Mouse (Mus musculus) stomach, embryonic 16.5 days (tissue): ENCODE data around the gene Zcwpw1. TPM values are rescaled to one million over a fixed set of nuclear protein-coding genes. Genes with fewer than 3 reads are reported as not detected.

Experiments used
- ATAC-seq: fragments of 200-750 bp; cut with Nextera tagmentation; 2 replicates; pipeline ENCODE4 v1.8.0; 2017; ENCODE audit warnings: moderate number of reproducible peaks, moderate TSS enrichment; ENCODE audit not compliant: insufficient read depth, low FRiP score
- H3K27ac ChIP-seq: fragments of 300-500 bp; sonication (generic); 2 replicates; pipeline ENCODE4 v1.5.1; 2014; ENCODE audit warnings: low read length
- H3K27me3 ChIP-seq: fragments of 300-500 bp; sonication (generic); 2 replicates; pipeline ENCODE4 v1.6.1; 2014; ENCODE audit warnings: low read length, control low read depth, mixed read lengths; ENCODE audit not compliant: control insufficient read depth, insufficient read depth
- H3K36me3 ChIP-seq: fragments of 300-500 bp; sonication (generic); 2 replicates; pipeline ENCODE4 v1.6.1; 2014; ENCODE audit warnings: low read length; ENCODE audit not compliant: control insufficient read depth, insufficient read depth
- H3K4me1 ChIP-seq: fragments of 300-500 bp; sonication (generic); 2 replicates; pipeline ENCODE4 v1.6.1; 2014; ENCODE audit warnings: low read length, control low read depth, mixed read lengths; ENCODE audit not compliant: control insufficient read depth, insufficient read depth
- H3K4me2 ChIP-seq: fragments of 300-500 bp; sonication (generic); 2 replicates; pipeline ENCODE4 v1.6.1; 2014; ENCODE audit warnings: low read depth, low read length, mixed read lengths
- H3K4me3 ChIP-seq: fragments of 300-500 bp; sonication (generic); replicated peaks from 2 replicates; pipeline ENCODE4 v1.5.1; 2014; ENCODE audit warnings: mild to moderate bottlenecking, low read length
- H3K9ac ChIP-seq: fragments of 300-500 bp; sonication (generic); 2 replicates; pipeline ENCODE4 v1.6.1; 2014; ENCODE audit warnings: low read length
- H3K9me3 ChIP-seq: fragments of 300-500 bp; sonication (generic); replicated peaks from 2 replicates; pipeline ENCODE4 v1.6.1; 2016; ENCODE audit warnings: low read length, control low read depth; ENCODE audit not compliant: control insufficient read depth
- WGBS: fragments of 180-500 bp; shearing (Covaris S2); extraction: QIAGEN DNeasy Blood & Tissue Kit; methylation state at CpG from one replicate; pipeline ENCODE4 v1.1.7; 2014; 5-methylcytosine and 5-hydroxymethylcytosine counted together
- polyA plus RNA-seq: library from polyadenylated mRNA; unstranded; fragments of >200 nt; fragmentation: Nextera tagmentation; extraction: Ambion mirVana; gene quantifications from 2 replicates; pipeline ENCODE4 v1.2.1, GENCODE M21; 2015

The Zcwpw1 gene
- polyA plus RNA-seq, 1 experiment from 2014 or later, result 18.0 TPM

GRCm38 (mm10) chr5:137764609-137765340 is 22.8 kb upstream of the Zcwpw1 start:
- WGBS, result 59% methylated on average over 9 of the region's 9 CpGs
- no peak overlapping the region for H3K4me3 ChIP-seq
- no peaks in the 10 kb centered on the region for H3K27me3 ChIP-seq
- no peak for ATAC-seq
- no peak overlapping the region for H3K4me2 ChIP-seq
- no peak overlapping the region for H3K27ac ChIP-seq
- H3K9ac ChIP-seq, result no peak overlapping the region; the same call in 1 of the 2 replicates
- H3K4me1 ChIP-seq, result peaks cover 3% of the 10 kb centered on the region
- no peaks in the 10 kb centered on the region for H3K36me3 ChIP-seq
- peaks cover 3% of the 10 kb centered on the region; the same call in 1 of the 2 replicates for H3K9me3 ChIP-seq

GRCm38 (mm10) chr5:137766270-137766669 is 21.3 kb upstream of the Zcwpw1 start:
- no peaks in the 10 kb centered on the region for H3K36me3 ChIP-seq
- H3K9ac ChIP-seq, result no peak overlapping the region

GRCm38 (mm10) chr5:137768475-137768874 is 19.1 kb upstream of the Zcwpw1 start:
- no peak overlapping the region for H3K27ac ChIP-seq
- no peaks in the 10 kb centered on the region for H3K27me3 ChIP-seq
- H3K9me3 ChIP-seq, result peaks cover 3% of the 10 kb centered on the region; the same call in 1 of the 2 replicates
- H3K36me3 ChIP-seq, result no peaks in the 10 kb centered on the region
- no peak overlapping the region for H3K4me3 ChIP-seq
- H3K4me1 ChIP-seq, result no peaks in the 10 kb centered on the region
- no peak for ATAC-seq
- no peak overlapping the region for H3K9ac ChIP-seq
- 79% methylated on average over 1 of the region's 1 CpGs for WGBS
- no peak overlapping the region for H3K4me2 ChIP-seq

More at GRCm38 (mm10) chr5:137766270-137766669, 21.3 kb upstream of the Zcwpw1 start:
- Histone ChIP-seq H3K27ac (no peak overlapping the region), H3K9me3 (peaks cover 3% of the 10 kb centered on the region; the same call in 1 of the 2 replicates), H3K4me3 (no peak overlapping the region), H3K4me2 (no peak overlapping the region), H3K4me1 (no peaks in the 10 kb centered on the region), H3K27me3 (no peaks in the 10 kb centered on the region)
- ATAC-seq, result no peak
- 59% methylated on average over 3 of the region's 3 CpGs for WGBS

- Histone ChIP-seq H3K27ac (no peak overlapping the region), H3K4me1 (no peaks in the 10 kb centered on the region), H3K27me3 (no peaks in the 10 kb centered on the region), H3K4me2 (no peak overlapping the region), H3K9me3 (peaks cover 3% of the 10 kb centered on the region; the same call in 1 of the 2 replicates), H3K4me3 (no peak overlapping the region), H3K36me3 (no peaks in the 10 kb centered on the region), H3K9ac (no peak overlapping the region)
- ATAC-seq, result no peak
- WGBS, result 37% methylated on average over 2 of the region's 2 CpGs
These were observed 16.9 kb upstream of the Zcwpw1 start for GRCm38 (mm10) chr5:137770709-137771108.

GRCm38 (mm10) chr5:137772755-137773154 is 14.8 kb upstream of the Zcwpw1 start:
- Histone ChIP-seq H3K36me3 (no peaks in the 10 kb centered on the region), H3K4me2 (no peak overlapping the region), H3K9ac (no peak overlapping the region), H3K9me3 (no peaks in the 10 kb centered on the region), H3K27me3 (no peaks in the 10 kb centered on the region), H3K27ac (no peak overlapping the region), H3K4me1 (0 out of 2 replicates have a peak, but pooled peaks cover 4% of the 10 kb centered on the region), H3K4me3 (no peak overlapping the region)
- no peak for ATAC-seq

GRCm38 (mm10) chr5:137775587-137776290 is 11.9 kb upstream of the Zcwpw1 start:
- H3K27ac ChIP-seq, result peak overlapping the region; percentile 35
- WGBS, result 94% methylated on average over 2 of the region's 2 CpGs
- 0 out of 2 replicates have a peak, but pooled peaks cover 3% of the 10 kb centered on the region for H3K36me3 ChIP-seq

GRCm38 (mm10) chr5:137776408-137776918 is 11.1 kb upstream of the Zcwpw1 start:
- Histone ChIP-seq H3K4me1 (peaks cover 12% of the 10 kb centered on the region), H3K27ac (peak overlapping the region; percentile 35), H3K9ac (0 out of 2 replicates have a peak overlapping the region, but pooled peaks have one; percentile 1), H3K4me2 (no peak overlapping the region; the same call in 1 of the 2 replicates), H3K9me3 (no peaks in the 10 kb centered on the region), H3K36me3 (peaks cover 6% of the 10 kb centered on the region), H3K4me3 (no peak overlapping the region), H3K27me3 (no peaks in the 10 kb centered on the region)
- WGBS, result 19% methylated on average over 5 of the region's 5 CpGs
- ATAC-seq, result peak; percentile 49

More at GRCm38 (mm10) chr5:137775587-137776290, 11.9 kb upstream of the Zcwpw1 start:
- H3K9me3 ChIP-seq, result no peaks in the 10 kb centered on the region
- no peak overlapping the region for H3K4me3 ChIP-seq
- no peak overlapping the region for H3K4me2 ChIP-seq
- peaks cover 12% of the 10 kb centered on the region for H3K4me1 ChIP-seq
- no peak for ATAC-seq
- no peaks in the 10 kb centered on the region for H3K27me3 ChIP-seq
- H3K9ac ChIP-seq, result no peak overlapping the region

GRCm38 (mm10) chr5:137777267-137777845 is 10.2 kb upstream of the Zcwpw1 start:
- no peak overlapping the region for H3K4me3 ChIP-seq
- WGBS, result 62% methylated on average over 7 of the region's 7 CpGs
- H3K9ac ChIP-seq, result no peak overlapping the region
- H3K36me3 ChIP-seq, result peaks cover 15% of the 10 kb centered on the region
- no peak for ATAC-seq
- H3K4me2 ChIP-seq, result no peak overlapping the region
- no peaks in the 10 kb centered on the region for H3K27me3 ChIP-seq
- no peaks in the 10 kb centered on the region for H3K9me3 ChIP-seq
- H3K27ac ChIP-seq, result no peak overlapping the region
- peaks cover 12% of the 10 kb centered on the region for H3K4me1 ChIP-seq
